Mouse (Mus musculus): Measurements from ENCODE around the gene Slc25a26.
"Not testable (repeated sequence)": the region's sequence is repeated elsewhere in the genome, so short reads cannot be mapped to it uniquely, and the experiment has no call there.

The Slc25a26 gene

DNA sequence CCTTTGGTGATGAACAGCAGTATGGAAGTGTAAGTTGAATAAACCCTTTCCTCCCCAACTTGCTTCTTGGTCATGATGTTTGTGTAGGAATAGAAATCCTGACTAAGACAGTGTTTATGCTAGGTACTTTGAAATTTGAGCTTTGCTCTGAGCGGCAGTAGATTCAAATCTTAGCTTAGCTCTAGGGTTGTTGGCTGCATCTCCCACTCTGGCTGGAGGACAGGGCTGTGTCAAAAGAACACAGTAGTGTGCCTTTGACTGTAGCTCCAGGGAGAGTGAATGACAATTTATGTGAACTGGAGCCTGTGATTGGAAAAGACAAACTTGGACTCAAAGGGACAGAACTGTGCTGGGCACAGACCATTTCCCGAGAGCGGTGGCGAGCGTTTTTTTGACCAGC lies 53.0 kb downstream of the Slc25a26 start:
- no peak for DNase-seq (ENCODE audit: extremely low spot score)

DNA sequence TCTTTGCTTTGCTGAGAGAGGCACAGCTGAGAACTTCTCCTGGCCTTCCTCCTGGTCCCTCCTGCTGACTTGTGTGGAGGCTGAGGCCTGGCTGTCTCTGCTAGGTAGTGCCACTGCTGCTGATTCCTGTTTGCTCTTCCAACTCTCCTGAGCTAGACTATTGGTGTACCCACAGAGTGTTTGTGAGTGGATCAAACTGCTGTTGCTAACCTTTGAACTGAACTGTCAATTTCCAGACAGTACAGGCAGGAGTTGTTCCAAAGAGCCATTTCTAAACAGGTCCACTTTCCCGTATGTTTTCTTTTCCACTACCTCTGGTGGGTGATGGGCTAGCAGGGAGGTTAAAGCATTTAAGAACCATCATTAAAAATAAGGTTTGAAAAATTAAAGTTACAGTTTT lies 58.5 kb downstream of the Slc25a26 start:
- DNase-seq (ENCODE audit: extremely low spot score): not testable (repeated sequence)

DNA sequence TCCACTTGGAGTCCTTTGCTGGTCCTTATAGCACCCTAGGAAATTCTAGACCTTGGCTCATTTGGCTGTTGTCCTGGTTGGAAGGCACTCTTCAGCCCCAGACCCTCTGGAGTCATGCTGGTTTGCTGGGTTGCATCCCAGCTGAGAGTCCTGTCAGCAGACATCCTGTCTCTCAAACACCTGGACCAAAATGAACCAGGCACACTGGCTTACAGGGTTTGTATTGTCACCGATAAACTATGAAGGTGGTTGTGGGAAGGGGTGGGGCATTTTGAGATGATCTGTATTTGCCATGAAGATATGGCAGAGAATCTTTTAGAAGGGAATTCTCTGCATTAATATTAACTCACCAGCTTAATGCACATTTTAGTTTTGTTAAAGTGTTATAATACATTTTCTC lies 60.8 kb downstream of the Slc25a26 start:
- no peak for DNase-seq (ENCODE audit: extremely low spot score)

DNA sequence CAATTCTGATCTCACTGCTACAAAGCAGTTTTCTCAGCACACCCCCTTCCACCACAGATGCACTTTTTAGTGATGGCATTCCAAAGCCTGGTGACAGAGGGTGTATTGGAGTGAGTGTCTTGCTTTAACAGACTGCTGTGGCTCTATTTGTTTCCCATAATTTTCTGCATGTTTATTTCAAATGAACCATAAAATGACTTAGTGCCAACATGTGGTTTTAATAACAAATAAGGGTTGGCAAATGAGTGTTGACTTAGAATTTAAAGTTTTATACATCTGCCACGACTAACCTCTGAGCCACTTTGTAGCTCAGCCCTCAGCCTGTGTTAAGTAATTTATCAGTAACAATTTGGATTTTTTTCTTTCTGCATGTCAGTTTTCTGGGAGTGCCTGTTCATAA lies 61.2 kb downstream of the Slc25a26 start:
- no peak for DNase-seq (ENCODE audit: extremely low spot score)

DNA sequence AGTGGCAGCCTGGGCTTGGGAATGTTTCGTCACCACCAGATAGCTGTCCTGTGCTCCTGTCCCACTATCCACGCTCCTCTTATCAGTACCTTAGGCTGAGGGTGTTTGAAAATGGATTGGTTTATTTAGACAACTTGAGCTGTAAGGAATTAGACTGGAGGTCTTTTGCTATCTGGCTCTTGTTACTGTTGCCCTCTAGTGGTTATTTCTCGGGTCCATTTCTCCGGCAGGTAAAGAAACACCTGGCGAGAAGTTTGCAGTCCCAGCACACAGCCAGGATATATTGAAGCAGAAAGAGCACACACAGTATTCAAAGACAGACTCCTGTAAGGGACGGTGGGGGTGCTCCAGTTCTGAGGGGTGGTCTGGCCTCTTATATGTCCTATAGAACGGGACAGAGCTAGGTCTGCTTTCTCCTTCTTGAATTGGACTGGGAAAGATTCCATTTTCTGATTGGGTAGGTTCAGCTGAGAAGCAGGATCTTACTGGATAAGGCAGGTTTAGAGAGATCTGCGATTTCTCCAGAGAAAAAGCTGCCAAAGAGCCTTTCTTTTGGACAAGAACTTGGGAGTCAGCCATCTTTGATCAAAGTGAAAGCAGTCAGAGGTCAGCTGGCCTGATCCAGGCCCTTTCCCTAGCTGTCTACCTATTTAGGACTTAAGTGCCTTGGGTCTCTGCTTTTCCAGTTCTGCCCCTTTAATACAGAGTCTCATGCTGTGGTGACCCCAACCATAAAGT lies 63.2 kb downstream of the Slc25a26 start:
- DNase-seq (ENCODE audit: extremely low spot score): no peak

DNA sequence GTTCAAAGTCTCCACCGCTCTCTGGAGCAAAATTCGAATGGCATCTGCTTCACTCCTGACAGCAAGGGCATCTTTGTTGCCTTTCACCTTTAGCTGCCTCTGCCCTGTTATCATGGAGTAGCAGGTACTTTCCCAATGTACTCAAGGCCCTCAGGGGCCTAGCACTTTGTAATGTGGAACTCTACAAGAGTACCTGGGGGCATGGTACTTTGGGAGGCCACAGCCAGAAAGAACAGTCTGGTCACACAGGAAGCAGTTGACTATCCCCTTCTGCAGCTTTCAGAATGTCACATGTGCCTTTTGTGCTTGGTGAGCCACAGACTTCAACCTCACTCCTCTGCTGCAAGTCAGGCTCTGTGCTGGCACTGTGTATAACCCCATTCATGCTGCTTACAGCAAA lies 65.6 kb downstream of the Slc25a26 start:
- no peak for DNase-seq (ENCODE audit: extremely low spot score)

DNA sequence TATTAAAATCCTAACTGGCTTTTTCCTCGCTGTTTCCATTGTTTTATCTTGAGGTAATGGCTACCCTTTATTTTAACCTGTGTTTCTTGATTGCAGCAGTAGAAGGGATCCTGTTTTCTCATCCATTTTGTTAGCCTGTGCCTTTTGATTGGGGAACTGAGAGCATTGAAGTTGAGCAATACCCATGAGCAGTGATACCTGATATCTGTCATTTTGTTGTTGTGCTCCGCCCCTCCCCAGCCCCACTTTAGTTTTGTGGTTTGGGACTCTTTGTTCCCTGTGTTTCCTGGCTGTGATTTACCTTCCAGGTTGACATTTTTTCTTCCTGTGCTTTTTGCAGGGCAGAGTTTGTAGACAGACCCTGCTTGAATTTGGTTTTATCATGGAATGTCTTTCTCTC lies 67.9 kb downstream of the Slc25a26 start:
- no peak for DNase-seq (ENCODE audit: extremely low spot score)

DNA sequence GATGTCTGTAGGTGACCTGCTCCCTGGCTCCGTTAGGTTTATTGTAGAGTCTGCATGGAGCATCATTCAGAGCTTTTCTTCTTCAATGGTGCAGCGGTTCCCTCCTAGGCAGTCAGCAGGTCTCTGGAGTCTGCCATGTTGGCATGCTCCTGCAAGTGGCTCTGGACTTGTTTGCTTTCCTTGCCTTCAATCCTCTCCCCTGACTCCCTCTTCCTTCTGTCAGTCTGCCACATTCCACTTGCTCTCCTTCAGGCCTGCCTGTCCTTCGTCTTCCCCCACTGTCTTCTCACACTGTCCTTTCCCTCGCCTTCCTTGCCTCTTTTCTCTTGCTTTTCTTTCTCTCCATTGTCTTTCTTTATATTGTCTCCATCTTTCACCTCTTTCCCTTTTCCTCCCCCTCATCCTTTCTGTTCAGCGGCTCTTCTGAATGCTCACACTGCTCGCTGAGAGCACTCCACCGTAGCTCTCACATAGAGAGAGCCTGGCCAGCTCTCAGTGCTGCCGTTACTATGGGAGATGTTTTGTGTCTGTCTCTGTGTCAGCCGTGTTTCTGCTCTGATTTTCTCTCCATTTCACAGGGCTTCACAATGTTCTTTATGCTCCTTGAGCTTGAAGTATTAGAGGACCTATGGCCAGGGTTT lies 75.5 kb downstream of the Slc25a26 start:
- no peak for DNase-seq (ENCODE audit: extremely low spot score)

DNA sequence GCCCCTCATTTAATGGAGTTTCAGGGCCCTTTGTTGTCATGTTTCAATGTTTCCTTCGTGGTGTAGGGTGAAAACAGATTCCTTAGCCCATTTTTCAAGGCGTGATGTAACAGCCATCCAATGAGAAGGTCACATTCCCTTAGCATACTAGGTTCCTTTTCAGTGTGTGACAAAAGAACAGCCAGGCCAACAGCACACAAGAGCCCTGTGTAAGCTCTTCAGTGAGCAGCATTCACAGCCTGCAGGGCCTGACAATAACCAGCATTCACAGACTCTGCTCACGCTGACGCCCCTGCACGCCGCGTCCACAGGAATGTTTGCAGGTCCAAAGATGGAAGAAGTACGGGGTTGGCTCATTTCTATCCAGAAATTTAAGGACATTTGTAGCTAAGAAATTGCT lies 77.9 kb downstream of the Slc25a26 start:
- DNase-seq (ENCODE audit: extremely low spot score): no peak

DNA sequence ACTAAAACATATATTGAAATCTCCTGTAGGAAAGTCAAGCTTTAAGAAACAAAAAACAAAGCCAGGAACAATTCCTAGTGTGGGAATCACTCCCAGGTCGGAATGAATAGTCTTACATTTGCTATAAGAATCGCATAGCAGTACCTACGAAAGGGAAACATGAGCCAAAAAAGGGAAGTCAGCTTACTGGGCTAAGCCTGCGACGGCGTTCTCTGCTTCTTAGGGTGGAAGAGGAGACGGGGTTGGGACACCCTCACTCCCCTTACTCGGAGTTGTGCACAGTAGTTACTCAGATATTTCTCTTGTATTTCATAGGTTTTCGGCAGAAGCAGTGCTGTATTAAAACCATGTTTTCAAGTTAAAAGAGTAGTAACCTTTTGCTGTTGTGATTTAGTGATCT lies 81.9 kb downstream of the Slc25a26 start:
- no peak for DNase-seq (ENCODE audit: extremely low spot score)

DNA sequence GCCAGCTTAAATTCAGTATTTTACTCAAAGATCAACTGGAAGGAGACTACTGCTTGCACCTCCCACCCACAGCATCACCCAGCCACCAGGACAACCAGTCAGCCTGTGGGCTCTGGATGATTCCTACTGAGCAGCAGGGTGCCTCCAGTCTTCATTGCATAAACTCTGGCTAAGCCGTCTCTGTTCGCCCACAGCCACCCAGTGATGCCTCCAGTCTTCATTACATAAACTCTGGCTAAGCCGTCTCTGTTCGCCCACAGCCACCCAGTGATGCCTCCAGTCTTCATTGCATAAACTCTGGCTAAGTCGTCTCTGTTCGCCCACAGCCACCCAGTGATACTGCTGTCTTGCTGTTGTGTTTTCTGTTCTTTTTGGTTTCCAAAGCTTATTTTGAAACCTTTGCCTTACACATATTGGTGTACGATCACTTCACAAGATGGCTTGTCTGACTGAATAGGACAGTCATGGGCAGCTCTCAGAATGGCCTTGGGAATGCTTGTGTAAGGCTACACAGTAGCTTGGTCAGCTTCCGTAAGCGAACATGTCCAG lies 84.1 kb downstream of the Slc25a26 start:
- DNase-seq (ENCODE audit: extremely low spot score): no peak

DNA sequence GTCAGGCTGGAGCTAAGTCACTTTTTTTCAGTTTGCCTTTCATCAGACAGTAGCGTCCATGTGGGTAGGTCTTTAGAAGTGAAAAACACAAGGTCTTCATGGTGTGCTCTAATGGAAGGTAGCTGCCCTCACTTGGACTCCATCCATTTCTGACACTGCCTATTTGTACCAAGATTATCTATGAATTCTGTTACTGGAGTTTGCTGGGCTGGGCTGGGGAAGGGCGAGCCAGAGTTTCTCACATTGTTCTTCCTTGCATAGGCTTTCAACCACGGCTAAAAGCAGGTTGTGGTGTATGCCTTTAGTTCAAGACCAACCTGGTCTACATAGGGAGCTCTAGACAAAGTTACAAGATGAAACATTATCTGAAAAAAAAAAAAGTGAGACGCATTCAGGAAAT lies 84.8 kb downstream of the Slc25a26 start:
- no peak for DNase-seq (ENCODE audit: extremely low spot score)

DNA sequence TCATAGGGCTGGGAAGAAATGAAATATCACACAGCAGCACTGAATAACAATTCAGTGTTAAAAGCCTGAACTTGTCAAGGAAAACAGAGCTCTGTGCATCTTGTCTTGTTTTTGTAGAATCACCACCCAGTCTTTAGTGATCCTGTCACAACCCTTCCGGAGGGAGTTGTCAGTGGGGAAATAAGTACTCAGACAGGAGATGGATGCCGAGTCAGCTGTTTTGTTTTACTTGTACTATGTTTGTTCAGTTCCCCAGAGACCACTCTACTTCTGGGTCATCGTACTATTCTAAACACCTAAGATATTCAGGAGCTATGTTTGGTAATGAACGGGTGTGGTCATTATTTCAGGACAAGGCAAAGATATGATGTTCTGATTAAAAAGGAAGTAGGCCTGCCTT lies 88.2 kb downstream of the Slc25a26 start:
- no peak for DNase-seq (ENCODE audit: extremely low spot score)

DNA sequence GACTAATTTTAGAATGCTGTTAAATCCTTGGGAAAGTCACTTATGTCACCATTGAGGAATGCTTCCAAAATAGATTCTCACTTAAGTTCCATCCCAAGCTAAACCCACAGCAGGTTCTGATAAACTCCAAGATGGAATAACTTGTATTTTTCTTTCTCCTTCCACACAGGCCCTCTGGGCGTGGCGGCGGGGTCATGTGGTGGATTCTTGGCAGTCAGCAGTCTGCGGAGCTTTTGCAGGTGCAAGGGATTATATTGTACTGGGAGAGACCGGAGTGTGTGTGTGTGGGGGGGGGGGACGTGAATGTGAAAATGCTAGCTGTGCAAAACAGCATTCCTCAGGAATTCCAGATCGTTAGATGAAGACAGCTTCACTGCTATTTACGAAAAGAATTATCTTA lies 92.1 kb downstream of the Slc25a26 start:
- DNase-seq (ENCODE audit: extremely low spot score): peak; percentile 29

DNA sequence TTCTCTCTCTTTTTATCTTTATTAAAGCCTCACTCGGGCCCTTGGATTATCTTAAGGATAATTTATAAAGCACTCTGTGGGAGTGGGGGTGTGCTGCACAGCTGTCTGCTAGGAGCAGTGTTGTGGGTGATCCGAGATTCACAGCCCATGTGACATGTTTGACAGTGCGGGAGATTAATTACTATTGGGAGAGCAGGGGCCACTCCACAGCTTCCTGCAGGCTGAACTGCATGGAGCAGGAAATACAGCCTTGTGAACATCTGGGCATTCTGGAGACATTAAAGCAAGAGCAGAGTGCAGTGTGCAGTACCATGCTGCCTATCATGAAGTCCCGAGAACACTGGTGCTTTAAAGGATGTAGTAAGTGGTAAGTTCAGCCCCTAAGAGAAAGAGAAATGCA lies 92.6 kb downstream of the Slc25a26 start:
- peak; percentile 57 for DNase-seq (ENCODE audit: extremely low spot score)

DNA sequence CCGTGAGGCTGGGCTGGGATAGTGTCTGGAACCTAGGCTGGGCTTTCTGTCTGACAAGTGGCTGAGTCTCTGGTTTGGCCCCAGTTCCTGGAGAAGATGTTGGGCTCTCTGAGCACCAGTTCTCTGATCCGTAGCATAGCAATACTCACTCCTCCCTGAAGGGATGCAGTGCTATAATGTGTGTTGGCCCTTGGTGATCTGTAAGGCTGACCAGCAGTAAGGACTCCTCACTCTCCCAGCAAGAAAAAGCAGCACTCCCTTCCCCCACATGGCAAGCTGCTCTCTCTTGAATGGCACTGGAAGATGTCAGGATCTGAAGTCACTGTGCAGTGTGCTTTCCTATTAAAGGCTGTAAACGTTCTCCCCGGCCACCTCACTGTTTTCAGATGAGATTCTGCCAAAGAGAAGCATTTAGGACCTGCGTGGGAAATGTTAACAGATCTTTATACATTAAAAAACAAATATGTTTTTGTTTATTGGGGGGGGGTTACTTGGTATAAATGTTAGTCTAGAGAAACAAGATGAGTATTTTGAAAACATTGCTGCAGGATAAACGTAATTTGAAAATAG lies 94.0 kb downstream of the Slc25a26 start:
- no peak for DNase-seq (ENCODE audit: extremely low spot score)

DNA sequence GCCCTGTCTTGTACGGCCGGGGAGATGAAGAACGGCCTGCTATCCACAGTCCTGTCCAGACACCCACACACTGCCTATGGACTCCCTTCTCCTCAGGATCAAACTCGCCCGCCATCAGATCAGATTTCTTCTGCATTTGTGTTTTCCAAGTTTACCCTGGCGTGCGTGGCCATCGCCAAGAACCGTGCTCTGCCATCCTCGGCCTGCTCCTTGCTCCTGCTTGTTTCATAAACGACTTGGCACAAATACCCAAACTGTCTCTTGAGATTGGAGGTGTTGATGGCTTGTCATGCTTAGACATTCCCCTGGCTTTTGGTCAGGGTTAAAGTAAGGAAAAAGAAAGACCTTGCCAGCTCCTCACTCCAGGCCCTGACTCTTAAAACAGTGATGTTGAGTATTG lies 94.6 kb downstream of the Slc25a26 start:
- no peak for DNase-seq (ENCODE audit: extremely low spot score)

DNA sequence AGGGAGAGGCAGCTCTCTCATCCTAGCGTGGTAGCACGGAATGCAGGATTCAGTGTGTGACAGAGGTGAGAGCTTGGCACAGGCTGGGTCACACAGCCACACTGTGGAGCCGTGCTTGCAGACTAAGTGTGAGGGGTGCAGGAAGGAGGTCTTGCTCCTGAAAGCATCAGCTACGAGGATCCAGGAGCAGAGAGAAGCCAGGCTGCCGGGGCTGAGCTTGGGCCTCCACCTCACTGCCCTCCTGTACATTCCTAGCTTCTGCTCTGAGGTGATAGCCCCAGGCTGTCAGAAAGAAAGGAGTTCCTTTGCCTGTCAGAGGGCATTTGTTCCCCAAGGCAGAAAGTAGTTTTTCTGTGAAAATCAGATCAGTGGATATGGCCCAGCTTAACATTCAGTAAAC lies 95.1 kb downstream of the Slc25a26 start:
- no peak for DNase-seq (ENCODE audit: extremely low spot score)

DNA sequence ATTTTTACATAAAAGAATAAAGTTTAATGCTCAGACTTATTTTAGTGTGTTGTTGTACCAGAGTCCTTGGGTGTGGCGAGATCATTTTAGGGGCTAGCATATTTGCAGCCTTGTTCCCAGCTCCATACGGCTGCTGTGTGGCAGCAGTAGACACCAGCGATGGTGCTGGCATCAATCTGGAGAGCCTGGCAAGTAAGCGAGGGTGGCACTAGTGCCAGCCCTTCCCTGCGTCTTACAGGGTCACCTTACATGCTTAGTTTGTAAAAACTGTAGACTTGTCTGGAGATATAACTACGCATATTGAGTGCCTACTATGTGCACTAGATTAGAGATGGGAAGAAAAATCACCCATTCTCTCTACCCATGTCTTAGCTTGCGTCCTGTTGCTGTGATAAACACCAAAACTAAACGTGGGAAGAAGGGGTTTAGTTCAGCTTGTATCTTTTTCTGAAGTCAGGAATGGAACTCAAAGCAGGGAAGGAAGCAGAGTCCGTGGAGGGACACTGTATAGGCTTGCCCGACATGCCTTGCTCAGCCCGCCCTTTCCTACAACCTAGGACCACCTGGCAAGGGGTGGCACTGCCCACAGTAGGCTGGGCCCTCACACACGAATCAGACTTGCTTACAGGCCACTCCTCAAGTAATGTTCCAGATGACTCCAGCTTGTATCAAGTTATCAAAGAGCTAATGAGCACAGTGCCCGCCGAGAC lies 96.1 kb downstream of the Slc25a26 start:
- DNase-seq (ENCODE audit: extremely low spot score): no peak

DNA sequence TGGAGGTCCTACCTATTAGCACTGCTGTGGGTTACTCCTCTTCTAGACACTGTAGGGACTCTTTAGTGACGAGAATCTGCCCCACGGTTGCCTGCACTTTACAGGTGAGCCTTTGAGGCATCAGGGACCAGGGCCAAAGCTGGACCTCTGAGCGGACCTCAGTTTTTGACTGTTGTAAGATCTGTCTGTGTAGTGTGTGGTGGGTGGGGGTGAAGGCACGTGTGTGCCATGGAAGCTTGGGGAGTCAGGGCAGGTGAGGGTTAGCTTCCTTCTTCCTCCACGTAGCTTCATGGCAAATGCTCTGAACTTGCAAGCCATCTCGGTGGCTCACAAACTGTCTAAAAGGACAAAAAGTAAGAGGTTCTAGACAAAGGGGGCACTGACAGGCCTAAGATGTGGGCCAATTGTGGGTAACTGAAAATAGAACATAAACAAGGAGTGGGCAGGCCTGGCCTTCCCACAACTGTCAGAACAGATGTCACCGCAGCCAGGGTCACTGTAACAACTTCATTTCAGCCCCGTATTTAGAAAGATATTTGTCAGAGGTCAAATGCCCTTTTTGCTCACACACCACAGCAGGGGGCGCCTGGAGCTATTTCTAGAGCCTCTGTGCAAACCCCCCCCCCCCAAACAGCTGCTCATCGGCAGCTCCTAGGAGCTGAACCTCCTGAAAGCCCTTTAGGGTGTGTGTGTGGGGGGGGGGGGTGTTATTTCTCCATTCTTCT lies 96.8 kb downstream of the Slc25a26 start:
- DNase-seq (ENCODE audit: extremely low spot score): no peak

DNA sequence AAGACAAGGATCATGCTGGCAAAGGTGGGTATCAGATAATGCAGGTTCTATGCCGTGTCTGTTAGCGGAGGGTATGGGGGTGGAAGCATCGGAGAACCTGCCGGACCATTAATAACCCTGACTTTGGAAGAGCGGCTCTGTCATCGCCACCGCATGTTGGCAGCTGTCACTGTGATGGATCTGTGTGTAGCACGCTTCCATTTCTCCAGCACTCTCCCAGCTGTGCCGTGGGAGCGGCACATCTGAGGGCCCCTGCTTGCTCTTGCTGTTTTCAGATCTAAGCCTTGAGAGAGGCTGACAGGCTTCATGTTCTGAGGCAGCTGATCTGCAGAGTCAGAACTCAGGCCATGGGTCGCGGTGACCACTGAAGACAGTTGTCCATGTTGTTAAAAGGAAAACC lies 98.3 kb downstream of the Slc25a26 start:
- DNase-seq (ENCODE audit: extremely low spot score): no peak

DNA sequence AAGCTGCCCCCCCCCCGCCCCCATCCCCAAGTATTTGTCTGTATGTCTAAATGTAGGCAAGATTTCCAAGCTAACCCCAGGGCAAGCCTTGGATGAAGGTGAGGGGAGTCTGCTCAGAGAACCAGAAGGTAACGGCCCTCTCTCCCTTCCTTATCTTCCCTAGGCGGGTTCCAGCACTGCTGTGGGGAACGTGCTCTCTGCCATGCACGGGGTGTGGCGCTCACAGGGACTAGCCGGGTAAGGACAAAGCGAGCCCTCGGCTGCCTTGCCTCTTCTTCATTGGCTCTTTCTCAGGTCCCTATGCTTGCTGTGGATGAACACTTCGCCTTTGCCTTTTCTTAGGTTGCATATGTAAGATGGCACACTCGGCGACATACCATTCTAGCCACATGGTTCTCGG lies 98.9 kb downstream of the Slc25a26 start:
- DNase-seq (ENCODE audit: extremely low spot score): no peak
